Mouse (Mus musculus): ENCODE data around the gene Micall2.
"Not testable (repeated sequence)": the region's sequence is repeated elsewhere in the genome, so short reads cannot be mapped to it uniquely, and the experiment has no call there.

The Micall2 gene

DNA sequence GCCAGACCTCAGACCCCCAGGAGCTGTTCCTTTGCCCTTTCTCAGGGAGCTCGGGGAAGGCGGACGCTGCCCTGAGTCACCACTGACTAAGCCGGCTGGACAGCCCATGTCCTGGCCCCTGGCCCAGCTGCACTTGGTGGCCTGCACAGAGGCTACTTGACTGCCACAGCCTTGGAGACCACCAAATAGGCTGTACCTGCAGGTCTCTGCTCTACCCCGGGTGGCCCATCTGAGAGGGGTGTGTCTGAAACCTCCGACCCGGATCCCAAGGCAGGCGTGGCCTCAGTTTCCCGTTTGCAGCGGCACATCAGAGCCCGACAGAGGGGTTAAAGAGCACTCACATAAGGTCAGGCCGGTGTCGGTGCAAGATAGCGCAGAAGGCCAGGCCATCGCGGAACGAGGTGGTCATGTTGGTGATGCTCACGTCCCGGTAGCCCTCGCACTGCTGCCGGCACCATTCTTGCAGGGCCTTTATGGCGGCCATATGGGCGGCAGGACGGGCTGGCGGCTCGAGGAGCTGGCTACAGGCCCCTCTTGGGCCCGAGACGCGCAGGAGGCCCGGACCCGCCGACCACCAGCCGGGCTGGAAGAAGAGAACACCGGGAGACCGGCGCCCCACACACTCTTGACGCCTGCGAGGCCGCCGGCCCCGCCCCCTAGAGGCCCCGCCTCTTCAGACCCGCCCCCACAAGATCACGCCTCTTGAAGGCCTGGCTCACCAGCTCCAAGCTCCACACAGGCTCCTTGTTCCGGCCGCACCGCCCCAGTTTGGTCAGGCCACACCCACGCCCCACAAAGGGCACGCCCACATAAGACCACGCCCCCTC, at the start of gene Micall2:
Gene Micall2, minus strand, starts transcription at position 660 of the 827 bp plus-strand sequence.
- peak; percentile 98 to 99 for DNase-seq (ENCODE audit: inconsistent age in 2 of 2, low spot score in 1 of 2)

DNA sequence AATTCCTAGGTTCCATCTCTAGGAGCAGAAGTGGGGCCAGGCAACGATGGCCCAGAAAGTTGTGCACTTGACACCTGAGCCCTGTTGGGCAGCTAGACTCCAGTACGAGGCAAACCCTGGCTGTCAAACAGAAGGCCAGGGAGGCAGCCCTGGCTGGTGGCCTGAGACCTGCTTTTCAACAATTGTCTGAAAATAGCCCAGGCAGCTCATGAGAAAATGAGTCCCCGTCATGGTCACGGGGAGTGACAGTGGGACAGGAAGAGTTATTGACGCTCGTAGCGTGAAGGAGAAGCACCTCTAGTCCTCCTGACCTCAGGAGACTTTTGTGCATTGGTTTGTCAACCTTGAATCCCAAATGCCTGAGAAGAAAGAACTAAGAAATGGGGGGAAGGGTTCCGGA, 45.3 kb upstream of the Micall2 start:
- peak in 1 of 2 experiments; percentile 39 for DNase-seq (ENCODE audit: inconsistent age in 2 of 2, low spot score in 1 of 2)

DNA sequence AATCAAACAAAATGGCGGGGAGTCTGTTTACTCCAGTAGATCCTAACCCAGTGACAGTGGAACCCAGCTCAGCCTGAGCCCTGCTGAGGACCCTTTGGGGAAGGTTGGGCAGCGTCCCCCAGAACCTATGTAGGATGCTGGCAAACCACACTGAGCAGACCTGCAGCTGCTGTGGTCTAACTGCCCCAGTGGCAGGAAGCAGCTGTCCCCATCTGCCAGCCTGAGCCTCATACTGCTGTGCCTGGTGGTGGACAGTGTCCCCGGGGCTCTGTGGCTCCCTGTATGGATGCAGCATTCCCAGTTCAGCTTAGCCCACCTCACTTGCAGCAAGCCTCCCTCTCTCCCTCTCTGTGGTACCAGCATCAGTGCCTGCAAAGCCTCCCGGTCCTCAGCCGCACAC, 40.8 kb upstream of the Micall2 start:
- no peak for DNase-seq (ENCODE audit: inconsistent age in 2 of 2, low spot score in 1 of 2)

DNA sequence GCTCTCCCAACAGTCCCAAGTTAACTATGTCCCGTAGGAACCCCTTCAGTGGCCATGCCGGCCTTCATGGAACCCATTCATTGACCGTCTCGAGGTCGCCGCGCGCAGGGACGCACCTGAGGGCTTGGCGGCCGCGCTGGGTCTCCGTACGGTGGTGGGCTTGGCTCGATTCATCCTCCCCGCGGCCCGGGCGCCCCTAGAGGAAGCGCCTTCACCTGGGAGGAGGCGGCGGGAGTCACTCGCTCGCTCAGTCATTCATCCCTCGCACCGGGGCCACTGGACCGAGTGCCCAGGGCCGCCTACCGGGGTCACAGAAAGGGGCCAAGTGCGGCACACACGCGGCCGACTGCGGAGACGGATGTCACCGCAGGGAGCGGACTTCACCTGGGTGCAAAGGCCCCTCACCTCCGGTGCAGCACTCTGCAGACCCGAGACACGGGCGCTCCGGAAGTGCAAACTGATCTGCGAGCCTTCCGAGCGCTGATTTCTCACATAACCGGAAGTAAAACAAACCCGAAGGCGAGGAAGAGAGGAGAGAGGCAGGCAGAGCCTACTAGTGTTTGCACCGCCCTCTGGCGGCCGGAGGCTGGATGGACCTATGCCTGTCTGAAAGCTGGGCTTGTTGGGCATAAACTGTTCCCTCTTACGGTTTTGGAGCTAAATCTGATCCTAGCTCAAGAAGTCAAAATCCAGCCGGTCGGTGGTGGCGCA, 39.2 kb upstream of the Micall2 start, which contains the start of gene Ints1:
Gene Ints1, minus strand, starts transcription at position 459 of the 711 bp plus-strand sequence.
- DNase-seq (ENCODE audit: inconsistent age in 2 of 2, low spot score in 1 of 2) = peak; percentile 94 to 98

DNA sequence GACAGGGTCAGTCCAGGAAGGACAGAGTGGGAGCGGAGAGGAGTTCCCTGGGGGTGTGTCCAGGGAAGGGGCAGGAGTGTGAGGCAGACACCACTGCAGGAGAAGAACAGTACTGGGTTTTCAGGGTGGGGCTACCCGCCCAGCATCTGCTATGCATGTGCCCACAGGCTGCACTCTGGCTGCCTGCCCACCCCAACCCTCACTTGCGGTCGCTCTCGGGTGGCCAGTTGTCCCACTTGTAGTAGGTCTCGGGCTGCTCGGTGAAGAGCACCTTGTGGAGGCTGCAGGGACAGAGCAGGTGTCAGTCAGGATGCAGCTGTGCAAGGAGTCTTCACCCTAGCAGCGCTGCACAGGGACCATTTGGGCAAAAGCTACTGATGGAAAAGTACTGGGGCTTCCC, 32.1 kb upstream of the Micall2 start:
- DNase-seq (ENCODE audit: inconsistent age in 2 of 2, low spot score in 1 of 2) = no peak

DNA sequence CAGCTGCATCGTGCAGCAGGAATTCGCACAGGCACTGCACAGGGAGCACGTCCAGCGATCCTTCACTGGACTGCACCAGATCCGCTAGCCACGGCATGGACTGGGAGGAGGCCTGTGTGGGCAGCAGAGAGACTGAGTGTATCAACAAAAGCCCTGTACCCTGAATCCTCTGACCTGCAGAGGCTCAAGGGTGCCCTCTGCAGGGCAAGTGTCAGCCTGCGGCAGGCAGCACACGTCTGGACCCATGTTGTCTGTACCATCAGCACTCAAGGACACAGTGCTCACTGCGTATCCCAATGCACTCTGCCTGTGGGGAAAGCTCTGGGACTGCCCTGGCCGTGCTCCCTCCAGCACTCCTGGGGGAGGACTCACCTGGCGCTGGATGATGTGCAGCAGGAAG, 28.2 kb upstream of the Micall2 start:
- no peak for DNase-seq (ENCODE audit: inconsistent age in 2 of 2, low spot score in 1 of 2)

DNA sequence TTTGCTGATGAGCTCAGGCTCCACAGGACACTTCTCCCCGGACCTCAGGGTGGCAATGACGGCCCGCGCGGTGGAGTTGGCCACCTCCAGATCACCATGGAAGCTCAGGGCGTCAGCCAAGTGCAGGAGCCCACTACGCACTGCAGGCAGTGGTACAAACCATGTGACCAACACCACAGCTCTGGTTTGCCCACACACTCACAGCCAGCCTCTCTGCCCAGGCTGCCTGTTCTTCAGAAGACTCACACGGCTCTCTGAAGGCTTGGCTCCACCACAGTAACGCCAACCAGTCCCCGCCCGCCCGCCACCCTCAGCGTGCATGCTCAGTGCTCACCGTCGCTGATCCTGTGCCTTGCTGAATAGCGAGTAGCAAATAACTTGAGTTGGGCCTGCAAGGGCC, 22.0 kb upstream of the Micall2 start:
- DNase-seq (ENCODE audit: inconsistent age in 2 of 2, low spot score in 1 of 2) = no peak

DNA sequence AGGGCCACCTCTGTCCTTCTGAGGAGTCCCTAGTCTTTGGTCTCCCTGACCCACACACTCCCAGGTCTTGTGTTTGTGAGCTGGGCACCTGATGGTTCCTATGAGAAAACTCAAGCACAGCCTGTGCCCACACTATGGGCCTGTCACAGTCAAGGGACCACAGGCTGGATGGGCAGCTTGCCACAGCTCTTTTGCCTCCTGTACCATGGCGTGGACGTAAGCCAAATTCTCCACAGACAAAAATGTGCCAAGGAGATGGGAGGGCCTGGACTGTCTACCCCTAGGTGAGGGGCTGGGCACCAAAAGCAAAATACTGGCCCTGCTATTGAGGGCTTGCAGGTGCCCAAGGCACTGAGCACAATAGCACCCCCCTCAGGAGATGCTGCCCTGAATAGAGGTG, 20.4 kb upstream of the Micall2 start:
- no peak for DNase-seq (ENCODE audit: inconsistent age in 2 of 2, low spot score in 1 of 2)

DNA sequence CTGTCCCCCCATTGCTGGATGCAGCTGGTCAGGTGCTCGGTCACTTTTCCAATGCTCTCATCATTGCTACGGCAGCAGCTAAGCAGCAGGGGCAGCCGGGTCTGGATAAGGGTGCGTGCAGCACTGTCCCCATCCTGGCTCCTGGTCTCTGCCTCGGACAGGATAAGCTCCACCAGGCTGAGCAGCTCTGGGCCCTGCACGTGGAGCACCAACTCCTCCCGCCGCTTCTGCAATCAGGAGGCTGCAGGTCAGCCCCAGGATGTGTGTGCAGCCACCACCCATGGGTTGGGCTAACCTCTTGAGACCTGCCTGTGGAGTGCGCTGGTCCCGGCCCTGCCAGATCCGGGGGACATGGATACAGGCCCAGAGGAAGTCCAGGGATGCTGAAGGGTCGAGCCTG, 20.0 kb upstream of the Micall2 start:
- DNase-seq (ENCODE audit: inconsistent age in 2 of 2, low spot score in 1 of 2) = no peak

DNA sequence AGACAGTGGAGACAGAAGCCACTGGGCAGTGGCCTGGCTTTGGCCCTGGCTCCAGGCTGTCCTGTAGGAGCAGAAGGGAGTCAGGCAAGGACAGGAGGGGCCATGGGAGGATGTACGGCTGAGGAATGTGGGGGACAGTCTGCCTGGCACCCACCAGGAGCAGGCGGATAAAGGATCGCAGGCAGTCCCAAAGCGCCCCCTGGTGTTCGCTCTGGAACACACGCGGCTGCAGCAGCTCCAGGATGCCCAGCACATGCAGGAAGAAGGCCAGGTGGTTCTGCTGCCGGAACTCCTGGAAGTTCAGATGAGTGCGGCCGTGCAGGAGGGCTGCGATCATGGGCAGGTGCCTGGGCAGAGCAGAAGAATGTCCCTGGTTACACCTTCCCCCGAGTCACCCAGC, 18.6 kb upstream of the Micall2 start:
- DNase-seq (ENCODE audit: inconsistent age in 2 of 2, low spot score in 1 of 2) = peak; percentile 41 to 76

DNA sequence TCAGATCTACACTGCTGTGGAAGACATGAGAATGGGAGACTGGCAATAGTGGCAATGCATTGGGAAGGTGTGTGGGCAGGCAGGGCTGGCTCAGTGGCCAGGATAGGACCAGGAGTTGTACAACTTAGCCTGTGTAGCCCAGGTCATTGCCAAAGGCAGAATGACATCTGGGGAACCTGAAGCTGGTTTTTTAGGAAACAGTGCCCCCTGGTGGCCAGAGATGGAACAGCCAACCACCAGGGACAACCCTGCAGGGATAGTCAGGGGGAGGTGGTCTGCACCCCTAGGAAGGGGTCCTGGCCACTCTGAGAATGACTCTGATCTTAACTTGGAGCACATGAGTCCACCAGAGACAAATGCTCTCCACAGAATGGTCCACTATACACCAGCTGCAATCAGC, 14.4 kb upstream of the Micall2 start:
- peak; percentile 56 to 87 for DNase-seq (ENCODE audit: inconsistent age in 2 of 2, low spot score in 1 of 2)

DNA sequence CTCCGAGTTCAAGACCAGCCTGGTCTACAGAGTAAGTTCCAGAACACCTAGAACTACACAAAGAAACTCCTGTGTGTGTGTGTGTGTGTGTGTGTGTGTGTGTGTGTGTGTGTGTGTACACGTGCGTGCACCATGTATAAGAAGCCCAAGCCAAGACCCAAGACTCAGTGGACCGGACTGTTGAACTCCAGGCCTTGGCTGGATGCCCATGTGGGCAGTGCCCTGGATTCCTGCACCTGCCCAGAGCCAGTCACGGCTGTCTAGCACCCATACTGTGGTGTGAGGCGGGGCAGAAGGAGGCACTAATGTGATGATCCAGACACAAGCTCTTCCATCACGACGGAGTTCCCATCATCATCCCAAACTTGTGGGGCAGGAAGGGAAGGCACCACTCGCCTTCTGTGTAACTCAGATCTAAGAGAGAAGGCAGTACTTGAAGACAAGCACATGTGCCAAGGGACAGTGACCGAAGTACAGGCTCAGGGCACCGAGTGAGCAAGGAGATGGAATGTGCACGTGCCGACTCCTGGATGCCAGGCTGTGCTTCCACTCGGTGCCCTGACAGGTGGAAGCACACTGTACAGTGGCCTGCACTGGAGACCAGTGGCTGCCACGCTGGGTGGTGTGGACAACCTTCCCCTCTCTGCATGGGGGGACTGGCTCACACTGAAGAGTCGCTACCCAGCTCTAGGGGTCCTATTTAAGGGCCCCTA, 13.4 kb upstream of the Micall2 start:
- no peak for DNase-seq (ENCODE audit: inconsistent age in 2 of 2, low spot score in 1 of 2)

DNA sequence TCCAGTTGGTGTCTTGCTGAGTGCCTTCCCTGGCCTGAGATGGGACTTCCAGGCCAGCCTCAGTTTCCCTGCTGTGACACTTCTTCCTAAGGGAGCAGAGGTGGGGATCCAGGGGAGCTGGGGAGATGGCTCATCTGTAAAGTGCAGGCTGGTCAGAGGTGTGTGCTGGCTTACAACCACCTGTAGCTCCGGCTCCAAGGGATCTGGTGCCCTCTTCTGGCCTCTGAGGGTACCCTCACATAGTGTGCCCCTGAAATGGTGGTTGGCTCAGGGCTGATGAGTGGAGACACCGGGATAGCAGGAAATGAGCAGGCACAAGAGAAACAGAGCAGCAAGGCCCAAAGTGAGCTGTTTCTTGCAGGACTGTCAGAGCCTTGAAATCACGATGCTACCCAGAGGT, 9.6 kb upstream of the Micall2 start:
- peak; percentile 65 to 90 for DNase-seq (ENCODE audit: inconsistent age in 2 of 2, low spot score in 1 of 2)

DNA sequence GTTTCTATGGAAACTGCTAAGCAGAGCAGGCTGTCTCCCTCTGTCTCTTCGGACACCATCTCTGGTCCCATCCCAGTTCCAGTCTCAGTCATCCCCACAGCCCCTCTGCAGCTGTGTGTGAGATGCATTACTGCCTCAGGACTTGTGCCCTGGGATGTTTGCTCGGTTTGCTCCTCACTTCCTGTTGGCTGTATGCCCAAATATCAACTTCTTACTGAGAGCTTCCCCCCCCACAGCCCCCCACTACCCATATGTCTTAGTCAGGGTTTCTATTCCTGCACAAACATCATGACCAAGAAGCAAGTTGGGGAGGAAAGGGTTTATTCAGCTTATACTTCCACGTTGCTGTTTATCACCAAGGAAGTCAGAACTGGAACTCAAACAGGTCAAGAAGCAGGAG, 6.5 kb upstream of the Micall2 start:
- not testable (repeated sequence) for DNase-seq (ENCODE audit: inconsistent age in 2 of 2, low spot score in 1 of 2)

DNA sequence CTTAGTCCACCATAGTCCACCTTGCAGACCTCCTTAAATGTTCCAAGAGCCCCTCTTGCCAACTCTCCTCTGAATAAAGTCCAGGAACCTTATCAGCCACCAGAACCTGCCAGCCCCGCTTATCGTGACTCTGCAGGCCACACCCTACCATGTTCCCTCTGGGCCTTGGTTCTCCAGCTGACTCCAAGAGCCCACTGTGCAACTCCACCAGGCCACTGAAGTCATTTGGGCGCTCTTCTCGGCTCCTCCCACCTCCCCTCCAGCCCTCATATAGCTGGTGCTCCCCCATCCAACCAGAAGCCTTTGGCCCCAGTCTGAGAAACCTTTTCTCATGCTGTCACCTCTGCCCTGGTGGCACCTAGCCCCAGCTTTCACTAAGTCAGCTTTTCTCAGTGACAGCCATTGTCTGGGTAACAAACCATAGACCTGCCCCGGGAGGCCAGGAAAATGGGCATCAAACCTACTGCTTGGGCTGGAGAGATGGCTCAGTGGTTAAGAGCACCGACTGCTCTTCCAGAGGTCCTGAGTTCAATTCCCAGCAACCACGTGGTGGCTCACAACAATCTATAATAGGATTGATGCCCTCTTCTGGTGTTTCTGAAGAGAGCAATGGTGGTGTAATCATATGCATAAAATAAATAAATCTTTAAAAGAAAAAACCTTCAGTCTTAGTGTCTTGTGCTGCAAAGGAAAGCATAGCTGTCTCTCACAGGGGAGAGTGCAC, 2.6 kb upstream of the Micall2 start:
- DNase-seq (ENCODE audit: inconsistent age in 2 of 2, low spot score in 1 of 2) = no peak

DNA sequence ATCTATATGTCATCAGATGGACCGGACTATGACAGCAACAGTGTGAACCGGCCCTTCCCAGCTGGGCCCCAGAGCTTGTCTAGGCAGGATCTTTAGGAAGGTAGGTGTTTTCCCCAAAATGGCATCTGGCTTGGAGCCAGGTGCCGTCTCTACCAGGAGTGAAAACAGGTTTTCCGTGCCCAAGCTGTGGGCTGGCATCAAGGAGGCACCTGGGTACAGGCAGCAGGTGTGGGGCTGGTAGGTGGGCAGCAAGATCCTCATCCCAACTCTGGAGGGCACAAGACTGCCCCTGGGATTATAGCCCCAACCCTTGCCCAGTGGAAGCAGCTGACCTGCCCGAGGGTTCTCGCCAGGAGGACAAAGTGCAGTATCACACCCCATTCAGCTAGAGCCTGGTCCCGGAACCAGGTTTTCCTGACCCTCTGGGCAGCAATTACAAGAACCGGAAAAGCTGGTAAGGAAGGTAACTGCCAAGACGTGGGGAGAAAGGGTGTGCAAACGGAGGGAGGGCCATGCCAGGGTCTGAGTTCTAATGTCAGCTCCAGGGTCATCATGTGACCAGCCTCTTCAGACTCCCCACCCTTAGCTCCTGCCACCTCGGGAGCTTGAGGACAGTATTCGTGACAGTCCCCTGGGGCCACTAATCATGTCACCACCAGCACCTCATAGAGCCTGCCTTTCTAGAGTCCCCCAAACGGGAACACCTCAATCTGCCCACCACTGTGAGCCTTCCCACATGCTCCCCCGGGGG, 1.9 kb upstream of the Micall2 start:
- no peak for DNase-seq (ENCODE audit: inconsistent age in 2 of 2, low spot score in 1 of 2)

DNA sequence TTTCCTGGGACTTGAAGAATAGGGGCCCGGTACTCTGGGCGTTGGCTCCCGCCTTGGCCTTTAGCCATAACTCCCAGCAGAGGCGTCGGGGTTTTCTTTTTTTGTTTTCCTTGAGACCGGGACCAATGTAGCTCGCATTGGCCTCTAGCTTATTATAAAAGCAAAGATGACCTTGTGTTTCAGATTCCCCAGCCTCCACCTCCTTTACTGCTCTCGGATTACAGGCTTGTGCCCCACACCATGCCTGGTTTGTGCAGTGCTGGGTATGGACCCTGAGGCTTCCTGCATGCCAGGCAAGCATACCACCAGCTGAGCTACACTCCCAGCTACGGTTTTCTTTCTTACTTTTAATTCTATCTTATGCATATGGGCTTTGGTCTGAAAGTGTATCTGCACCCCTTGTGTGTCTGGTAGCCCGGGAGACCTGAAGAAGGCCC, 386 bp upstream of the Micall2 start:
- DNase-seq (ENCODE audit: inconsistent age in 2 of 2, low spot score in 1 of 2) = no peak

DNA sequence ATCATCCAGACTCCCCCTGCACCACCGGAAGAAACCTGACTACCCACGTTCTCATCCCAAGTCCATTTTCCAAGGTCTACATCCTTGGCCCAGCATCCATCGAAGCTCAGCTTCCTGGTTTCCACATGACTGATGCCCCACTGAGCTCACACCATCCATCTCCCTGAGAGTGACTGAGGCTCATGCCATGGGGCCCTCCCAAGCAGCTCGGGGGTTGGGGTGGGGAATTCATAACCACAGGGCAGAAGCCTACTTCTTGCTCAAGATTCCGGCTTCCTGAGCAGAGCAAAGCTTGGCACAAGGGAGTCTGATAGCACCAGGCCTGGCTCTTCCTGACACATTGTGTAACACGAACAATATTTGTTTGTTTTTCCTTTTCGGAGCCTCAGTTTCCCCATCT, 1.4 kb downstream of the Micall2 start:
- peak in 1 of 2 experiments; percentile 44 for DNase-seq (ENCODE audit: inconsistent age in 2 of 2, low spot score in 1 of 2)

DNA sequence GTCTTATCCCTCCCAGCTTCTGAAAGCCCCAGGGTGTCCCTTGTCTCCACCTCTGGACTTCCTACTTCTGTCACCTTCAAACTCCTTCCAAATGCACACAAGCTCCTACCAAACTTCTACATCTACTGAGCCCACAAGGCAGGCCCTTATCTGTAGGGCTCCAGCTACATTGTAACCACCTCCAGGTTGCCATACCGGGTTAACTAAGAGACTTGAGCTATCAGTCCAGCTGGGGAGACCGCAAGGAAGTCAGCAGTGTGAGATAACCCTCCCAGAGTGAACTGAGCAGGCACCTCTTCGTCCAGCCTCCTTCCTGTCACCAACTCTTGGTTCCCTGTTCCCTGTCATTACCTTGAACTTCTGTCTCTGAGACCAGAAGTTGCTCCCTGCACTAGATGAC, 2.1 kb downstream of the Micall2 start:
- peak in 1 of 2 experiments; percentile 37 for DNase-seq (ENCODE audit: inconsistent age in 2 of 2, low spot score in 1 of 2)

DNA sequence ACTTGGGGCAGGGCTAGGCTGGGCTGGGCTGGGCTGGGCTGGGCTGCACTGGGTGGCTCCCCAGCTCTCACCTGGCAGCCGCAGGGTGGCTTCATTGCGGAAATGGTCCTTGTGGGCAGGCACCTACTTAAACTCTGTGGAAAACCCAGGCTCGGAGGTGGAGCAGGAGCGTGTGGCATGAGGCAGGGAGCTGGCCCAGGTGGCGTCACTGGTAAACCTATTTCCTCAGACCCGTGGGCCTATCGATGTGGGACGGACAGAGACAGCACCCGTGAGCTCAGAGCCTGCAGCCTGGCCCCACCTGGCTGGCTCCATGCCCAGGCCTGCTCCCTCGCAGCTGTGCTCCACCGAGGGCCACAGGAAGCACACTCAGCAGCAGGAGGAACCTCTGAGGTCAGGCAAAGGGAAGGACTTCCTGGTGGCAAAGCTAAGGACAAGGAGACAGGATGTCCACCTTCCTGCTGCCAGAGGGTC, 3.5 kb downstream of the Micall2 start:
- peak; percentile 63 to 67 for DNase-seq (ENCODE audit: inconsistent age in 2 of 2, low spot score in 1 of 2)
